Mouse (Mus musculus): ENCODE results near the gene Lrp6. TPM values are rescaled to one million over a fixed set of nuclear protein-coding genes. Genes with fewer than 3 reads are reported as not detected.
A peak's percentile ranks its signal among the peaks of the same experiment; 100 is the strongest.

The Lrp6 gene
- polyA plus RNA-seq, 1 experiment from 2014 or later = 20.6 TPM

- WGBS (ENCODE audit: insufficient replicate concordance) = 88% methylated on average over 10 of the region's 10 CpGs
- H3K9me3 ChIP-seq (replicated peaks; ENCODE audit: control insufficient read depth, low read length) = no peaks in the 10 kb centered on the region
Observed at GRCm38 (mm10) chr6:134479481-134479880, 87.3 kb downstream of the Lrp6 start.

GRCm38 (mm10) chr6:134473143-134473561, 93.6 kb downstream of the Lrp6 start:
- 85% methylated on average over 7 of the region's 7 CpGs for WGBS (ENCODE audit: insufficient replicate concordance)
- no peak for ATAC-seq (replicated peaks; ENCODE audit: insufficient number of reproducible peaks, low FRiP score, low TSS enrichment)
- H3K36me3 ChIP-seq (ENCODE audit: control insufficient read depth, insufficient read depth, low read length) = no peaks in the 10 kb centered on the region; the same call in 1 of the 2 replicates

More at GRCm38 (mm10) chr6:134479481-134479880, 87.3 kb downstream of the Lrp6 start:
- no peak for ATAC-seq (replicated peaks; ENCODE audit: insufficient number of reproducible peaks, low FRiP score, low TSS enrichment)
- Histone ChIP-seq H3K36me3 (ENCODE audit: control insufficient read depth, insufficient read depth, low read length) (peaks cover 12% of the 10 kb centered on the region), H3K27ac (ENCODE audit: low read depth, low read length) (no peak overlapping the region), H3K27me3 (ENCODE audit: control insufficient read depth, insufficient read depth, low read length) (no peaks in the 10 kb centered on the region), H3K4me2 (no peak overlapping the region), H3K9ac (ENCODE audit: low read depth, low read length) (no peak overlapping the region), H3K4me3 (ENCODE audit: low read depth, low read length) (no peak overlapping the region), H3K4me1 (ENCODE audit: control insufficient read depth, insufficient read depth, low read length) (peaks cover 18% of the 10 kb centered on the region)

DNA sequence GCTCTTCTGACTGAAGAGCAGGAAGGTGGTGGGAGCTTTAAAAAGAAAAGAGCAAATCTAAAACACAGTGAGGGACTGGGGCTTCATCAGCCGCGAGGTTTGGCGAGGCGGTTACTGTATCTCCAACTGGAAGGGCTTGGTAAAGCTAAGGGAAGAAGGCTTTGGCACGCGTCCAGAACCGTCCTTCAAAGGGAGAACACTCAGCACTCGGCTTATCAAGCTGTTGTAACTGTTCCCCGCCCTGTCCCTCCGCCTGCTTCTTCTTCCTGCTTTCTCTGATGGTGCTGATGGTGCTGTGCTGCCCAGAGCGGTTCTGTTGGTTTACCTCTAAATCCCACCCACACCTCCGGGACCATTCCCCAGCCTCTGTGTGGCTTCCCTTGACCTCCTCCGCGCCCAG, 95.9 kb downstream of the Lrp6 start:
- peak overlapping the region; percentile 14; the same call in 1 of the 2 replicates for H3K4me3 ChIP-seq (ENCODE audit: low read depth, low read length)
- no peak overlapping the region for H3K9ac ChIP-seq (ENCODE audit: low read depth, low read length)
- H3K4me2 ChIP-seq = peak overlapping the region; percentile 51
- peaks cover 14% of the 10 kb centered on the region for H3K4me1 ChIP-seq (ENCODE audit: control insufficient read depth, insufficient read depth, low read length)
- H3K36me3 ChIP-seq (ENCODE audit: control insufficient read depth, insufficient read depth, low read length) = peaks cover 4% of the 10 kb centered on the region
- 26% methylated on average over 14 of the region's 14 CpGs for WGBS (ENCODE audit: insufficient replicate concordance)
- H3K9me3 ChIP-seq (replicated peaks; ENCODE audit: control insufficient read depth, low read length) = no peaks in the 10 kb centered on the region
- H3K27ac ChIP-seq (ENCODE audit: low read depth, low read length) = 0 out of 2 replicates have a peak overlapping the region, but pooled peaks have one; percentile 54
- H3K27me3 ChIP-seq (ENCODE audit: control insufficient read depth, insufficient read depth, low read length) = no peaks in the 10 kb centered on the region
- ATAC-seq (replicated peaks; ENCODE audit: insufficient number of reproducible peaks, low FRiP score, low TSS enrichment) = peak; percentile 77

More at GRCm38 (mm10) chr6:134473143-134473561, 93.6 kb downstream of the Lrp6 start:
- H3K9me3 ChIP-seq (replicated peaks; ENCODE audit: control insufficient read depth, low read length) = no peaks in the 10 kb centered on the region
- H3K4me1 ChIP-seq (ENCODE audit: control insufficient read depth, insufficient read depth, low read length) = peaks cover 29% of the 10 kb centered on the region
- H3K27ac ChIP-seq (ENCODE audit: low read depth, low read length) = no peak overlapping the region
- no peak overlapping the region for H3K4me2 ChIP-seq
- no peaks in the 10 kb centered on the region for H3K27me3 ChIP-seq (ENCODE audit: control insufficient read depth, insufficient read depth, low read length)
- H3K9ac ChIP-seq (ENCODE audit: low read depth, low read length) = no peak overlapping the region
- no peak overlapping the region for H3K4me3 ChIP-seq (ENCODE audit: low read depth, low read length)

DNA sequence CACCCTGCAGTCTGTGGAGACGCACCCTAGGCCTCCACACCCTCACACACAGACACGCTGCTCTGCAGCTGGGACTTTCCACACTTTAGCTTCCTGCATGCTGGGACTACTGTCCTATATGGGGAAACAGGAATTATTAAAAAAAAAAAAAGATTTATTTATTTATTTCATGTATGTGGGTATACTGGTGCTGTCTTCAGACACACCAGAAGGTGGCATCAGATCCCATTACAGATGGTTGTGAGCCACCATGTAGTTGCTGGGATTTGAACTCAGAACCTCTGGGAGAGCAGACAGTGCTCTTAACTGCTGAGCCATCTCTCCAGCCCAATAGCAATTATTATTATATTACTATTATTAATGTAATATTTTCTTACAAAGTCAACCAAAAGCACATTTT, 97.5 kb downstream of the Lrp6 start:
- Histone ChIP-seq H3K4me1 (ENCODE audit: control insufficient read depth, insufficient read depth, low read length) (peaks cover 11% of the 10 kb centered on the region), H3K36me3 (ENCODE audit: control insufficient read depth, insufficient read depth, low read length) (peaks cover 9% of the 10 kb centered on the region), H3K27ac (ENCODE audit: low read depth, low read length) (no peak overlapping the region), H3K4me2 (no peak overlapping the region), H3K4me3 (ENCODE audit: low read depth, low read length) (no peak overlapping the region), H3K27me3 (ENCODE audit: control insufficient read depth, insufficient read depth, low read length) (no peaks in the 10 kb centered on the region), H3K9me3 (replicated peaks; ENCODE audit: control insufficient read depth, low read length) (no peaks in the 10 kb centered on the region), H3K9ac (ENCODE audit: low read depth, low read length) (no peak overlapping the region)
- 93% methylated on average over 2 of the region's 2 CpGs for WGBS (ENCODE audit: insufficient replicate concordance)
- ATAC-seq (replicated peaks; ENCODE audit: insufficient number of reproducible peaks, low FRiP score, low TSS enrichment) = no peak

DNA sequence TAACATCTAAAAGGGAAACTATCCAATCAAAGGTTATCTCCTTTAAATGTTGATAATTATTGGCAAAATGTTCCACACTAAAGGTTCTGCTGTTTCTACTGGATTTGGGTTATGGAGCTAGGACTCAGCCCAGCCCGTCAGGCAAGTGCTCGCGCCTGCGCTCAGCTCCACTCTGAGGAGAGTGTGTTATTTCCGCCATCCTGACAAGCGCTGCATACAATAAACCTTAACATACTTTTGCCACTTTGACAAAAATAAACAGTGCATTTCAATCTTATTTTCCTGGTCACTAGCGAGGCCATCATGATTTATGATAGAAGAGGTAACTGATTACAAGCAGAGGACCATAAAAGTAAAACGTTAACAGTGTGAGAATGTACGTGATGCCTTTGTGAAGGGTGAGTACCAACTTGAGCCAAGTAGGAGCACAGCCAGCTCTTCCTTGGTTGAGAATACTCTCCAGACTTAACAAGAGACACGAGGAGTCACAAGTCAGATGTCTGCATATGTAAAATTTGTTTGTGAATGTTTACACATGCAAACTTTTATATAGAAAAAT, 100.0 kb downstream of the Lrp6 start:
- H3K4me3 ChIP-seq (ENCODE audit: low read depth, low read length) = no peak overlapping the region
- no peak overlapping the region for H3K27ac ChIP-seq (ENCODE audit: low read depth, low read length)
- H3K4me1 ChIP-seq (ENCODE audit: control insufficient read depth, insufficient read depth, low read length) = peaks cover 11% of the 10 kb centered on the region
- H3K9me3 ChIP-seq (replicated peaks; ENCODE audit: control insufficient read depth, low read length) = no peaks in the 10 kb centered on the region
- no peaks in the 10 kb centered on the region for H3K27me3 ChIP-seq (ENCODE audit: control insufficient read depth, insufficient read depth, low read length)
- no peak for ATAC-seq (replicated peaks; ENCODE audit: insufficient number of reproducible peaks, low FRiP score, low TSS enrichment)
- WGBS (ENCODE audit: insufficient replicate concordance) = 92% methylated on average over 10 of the region's 10 CpGs
- H3K36me3 ChIP-seq (ENCODE audit: control insufficient read depth, insufficient read depth, low read length) = peaks cover 14% of the 10 kb centered on the region
- H3K9ac ChIP-seq (ENCODE audit: low read depth, low read length) = no peak overlapping the region
- H3K4me2 ChIP-seq = no peak overlapping the region

GRCm38 (mm10) chr6:134461175-134461574, 105.6 kb downstream of the Lrp6 start:
- Histone ChIP-seq H3K9me3 (replicated peaks; ENCODE audit: control insufficient read depth, low read length) (no peaks in the 10 kb centered on the region), H3K9ac (ENCODE audit: low read depth, low read length) (no peak overlapping the region), H3K4me2 (no peak overlapping the region), H3K27ac (ENCODE audit: low read depth, low read length) (no peak overlapping the region), H3K4me3 (ENCODE audit: low read depth, low read length) (no peak overlapping the region), H3K4me1 (ENCODE audit: control insufficient read depth, insufficient read depth, low read length) (no peaks in the 10 kb centered on the region), H3K36me3 (ENCODE audit: control insufficient read depth, insufficient read depth, low read length) (peaks cover 22% of the 10 kb centered on the region), H3K27me3 (ENCODE audit: control insufficient read depth, insufficient read depth, low read length) (no peaks in the 10 kb centered on the region)
- ATAC-seq (replicated peaks; ENCODE audit: insufficient number of reproducible peaks, low FRiP score, low TSS enrichment) = no peak
- WGBS (ENCODE audit: insufficient replicate concordance) = 91% methylated on average over 6 of the region's 6 CpGs

DNA sequence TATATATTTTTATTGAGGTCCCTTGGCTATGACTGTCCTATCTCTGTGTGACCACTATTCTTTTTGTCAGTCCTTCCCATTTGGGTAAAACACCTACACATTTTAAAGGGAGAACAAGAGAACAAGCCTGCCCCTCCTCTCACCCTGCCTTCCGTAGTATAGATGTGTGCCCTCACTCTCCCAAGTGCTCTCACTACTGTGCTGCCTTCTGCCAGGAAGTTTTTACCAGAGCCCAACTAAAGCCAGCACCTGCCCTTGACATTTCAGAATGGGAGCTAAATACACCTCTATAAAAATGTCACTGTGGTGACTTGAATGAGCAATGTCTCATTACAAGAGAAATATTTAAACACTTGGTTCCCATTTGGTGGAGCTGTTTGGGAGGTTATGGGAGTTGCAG, 108.4 kb downstream of the Lrp6 start:
- H3K4me3 ChIP-seq (ENCODE audit: low read depth, low read length) = no peak overlapping the region
- no peak overlapping the region for H3K9ac ChIP-seq (ENCODE audit: low read depth, low read length)
- H3K4me1 ChIP-seq (ENCODE audit: control insufficient read depth, insufficient read depth, low read length) = no peaks in the 10 kb centered on the region
- WGBS (ENCODE audit: insufficient replicate concordance) = 85% methylated on average over 1 of the region's 1 CpGs
- peaks cover 27% of the 10 kb centered on the region for H3K36me3 ChIP-seq (ENCODE audit: control insufficient read depth, insufficient read depth, low read length)
- H3K4me2 ChIP-seq = no peak overlapping the region
- no peak overlapping the region for H3K27ac ChIP-seq (ENCODE audit: low read depth, low read length)
- no peak for ATAC-seq (replicated peaks; ENCODE audit: insufficient number of reproducible peaks, low FRiP score, low TSS enrichment)
- H3K9me3 ChIP-seq (replicated peaks; ENCODE audit: control insufficient read depth, low read length) = no peaks in the 10 kb centered on the region
- no peaks in the 10 kb centered on the region for H3K27me3 ChIP-seq (ENCODE audit: control insufficient read depth, insufficient read depth, low read length)

DNA sequence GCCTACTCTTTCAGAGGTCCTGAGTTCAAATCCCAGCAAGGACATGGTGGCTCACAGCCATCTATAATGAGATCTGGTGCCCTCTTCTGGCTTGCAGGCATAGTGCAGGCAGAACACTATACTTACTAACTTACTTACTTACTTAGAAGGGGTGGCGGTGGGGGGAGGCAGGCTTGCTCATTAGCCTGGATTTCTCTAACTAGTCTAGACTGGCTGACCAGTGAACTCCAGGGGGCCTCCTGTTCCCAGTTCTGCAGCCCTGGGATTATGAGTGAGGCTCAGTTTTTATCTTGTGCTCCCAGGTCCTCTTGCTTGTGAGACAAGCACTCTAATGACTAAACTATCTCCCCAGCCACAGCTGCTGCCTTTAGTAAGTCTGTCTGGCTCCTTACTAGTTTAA, 112.7 kb downstream of the Lrp6 start:
- no peak overlapping the region for H3K27ac ChIP-seq (ENCODE audit: low read depth, low read length)
- ATAC-seq (replicated peaks; ENCODE audit: insufficient number of reproducible peaks, low FRiP score, low TSS enrichment) = no peak
- no peak overlapping the region for H3K4me2 ChIP-seq
- 100% methylated on average over 1 of the region's 1 CpGs for WGBS (ENCODE audit: insufficient replicate concordance)
- H3K9ac ChIP-seq (ENCODE audit: low read depth, low read length) = no peak overlapping the region
- no peak overlapping the region for H3K4me3 ChIP-seq (ENCODE audit: low read depth, low read length)
- peaks cover 35% of the 10 kb centered on the region for H3K36me3 ChIP-seq (ENCODE audit: control insufficient read depth, insufficient read depth, low read length)
- H3K9me3 ChIP-seq (replicated peaks; ENCODE audit: control insufficient read depth, low read length) = no peaks in the 10 kb centered on the region
- no peaks in the 10 kb centered on the region for H3K27me3 ChIP-seq (ENCODE audit: control insufficient read depth, insufficient read depth, low read length)
- no peaks in the 10 kb centered on the region for H3K4me1 ChIP-seq (ENCODE audit: control insufficient read depth, insufficient read depth, low read length)

GRCm38 (mm10) chr6:134450661-134451119, 116.1 kb downstream of the Lrp6 start:
- Histone ChIP-seq H3K9me3 (replicated peaks; ENCODE audit: control insufficient read depth, low read length) (no peaks in the 10 kb centered on the region), H3K27me3 (ENCODE audit: control insufficient read depth, insufficient read depth, low read length) (no peaks in the 10 kb centered on the region), H3K4me1 (ENCODE audit: control insufficient read depth, insufficient read depth, low read length) (no peaks in the 10 kb centered on the region), H3K4me2 (no peak overlapping the region), H3K36me3 (ENCODE audit: control insufficient read depth, insufficient read depth, low read length) (peaks cover 29% of the 10 kb centered on the region), H3K27ac (ENCODE audit: low read depth, low read length) (no peak overlapping the region), H3K4me3 (ENCODE audit: low read depth, low read length) (no peak overlapping the region), H3K9ac (ENCODE audit: low read depth, low read length) (no peak overlapping the region)
- WGBS (ENCODE audit: insufficient replicate concordance) = 59% methylated on average over 14 of the region's 14 CpGs
- ATAC-seq (replicated peaks; ENCODE audit: insufficient number of reproducible peaks, low FRiP score, low TSS enrichment) = peak; percentile 61; the same call in 1 of the 2 replicates

Measured in heart, embryonic 11.5 days (tissue).